16 mouse cellular contexts compared by ENCODE assay signal in genomic region chr17:79501031-79501474, GRCm38 (mm10).
A peak's percentile ranks its signal among the peaks of the same experiment; 100 is the strongest.
DNase-seq lines count a peak whose midpoint lies in the region; ATAC-seq and TF ChIP-seq lines count a peak whose summit lies in the region.
"Had no signal": no experiment of that assay in that cellular context is flagged by ENCODE, and none has a peak within 500 bp of the region (broad histone marks: within the 10 kb centered on the region; RNA-seq: fewer than 3 reads in every experiment).

No protein-coding gene starts in this region.

- no peak overlapping the region for H3K4me2 ChIP-seq in heart, embryonic 12.5 days
- H3K4me2 ChIP-seq: heart, embryonic 15.5 days; lung, embryonic 15.5 days had no signal

- H3K79me3 ChIP-seq in C2C12 (ENCODE audit: low read depth), result no peaks in the 10 kb centered on the region

- TF ChIP-seq POLR2A in brain, embryonic 14.5 days (IDR thresholded peaks at IDR 0.05; ENCODE audit: borderline replicate concordance, extremely low read depth, insufficient read depth, insufficient read length, poor library complexity, severe bottlenecking), result no peak

- DNase-seq in heart, embryonic 10.5 days (ENCODE audit: low spot score), result peak; percentile 36
- peak; percentile 26 for DNase-seq in brain, embryonic 14.5 days (ENCODE audit: low read depth)
- peak; percentile 68 for DNase-seq in hindlimb bud, embryonic 11.5 days (ENCODE audit: extremely low spot score, low read depth, low spot score)
- no peak for DNase-seq in frontal cortex, postnatal 10 days (ENCODE audit: low spot score in 2 of 2)
- DNase-seq in left cerebral cortex, adult 2 months (ENCODE audit: extremely low spot score in 1 of 2, low spot score in 2 of 2), result no peak
- no peak for DNase-seq in gastrocnemius, adult 2 months
- DNase-seq: gastrocnemius, postnatal 25 days; kidney, postnatal 36 days; right cerebral cortex, postnatal 4 days had no signal

- H3K4me1 ChIP-seq in heart, embryonic 10.5 days, result peaks cover 11% of the 10 kb centered on the region; the same call in 1 of the 2 replicates
- peaks cover 20% of the 10 kb centered on the region for H3K4me1 ChIP-seq in heart, embryonic 12.5 days (replicated peaks)

- H3K27ac ChIP-seq in heart, embryonic 10.5 days, result no peak overlapping the region
- no peak overlapping the region for H3K27ac ChIP-seq in heart, embryonic 12.5 days (ENCODE audit: poor library complexity, severe bottlenecking)
- H3K27ac ChIP-seq in left cerebral cortex, adult 2 months, result no peak overlapping the region
- no peak overlapping the region for H3K27ac ChIP-seq in gastrocnemius, adult 2 months
- H3K27ac ChIP-seq: heart, embryonic 15.5 days; lung, embryonic 15.5 days had no signal

- no peak for ATAC-seq in heart, embryonic 12.5 days (ENCODE audit: insufficient number of reproducible peaks, low FRiP score)
- ATAC-seq: activated CD4-positive, CD25-positive, alpha-beta regulatory T cell, adult 4 months; forebrain, embryonic 16.5 days; intestine, embryonic 16.5 days had no signal

- WGBS in heart, embryonic 10.5 days, result 67% methylated on average over 1 of the region's 1 CpGs
- WGBS in heart, embryonic 12.5 days, result 61% methylated on average over 1 of the region's 1 CpGs

- H3K9me3 ChIP-seq in heart, embryonic 10.5 days, result no peaks in the 10 kb centered on the region
- H3K9me3 ChIP-seq in heart, embryonic 12.5 days (replicated peaks), result peaks cover 3% of the 10 kb centered on the region; the same call in 1 of the 2 replicates
- H3K9me3 ChIP-seq: heart, embryonic 15.5 days; lung, embryonic 15.5 days had no signal

- no peaks in the 10 kb centered on the region for H3K79me2 ChIP-seq in C2C12 (ENCODE audit: control insufficient read depth, insufficient read depth)

- intact Hi-C loops in left cerebral cortex, adult 2 months (cut with DNase I), result no loop called here
- intact Hi-C loops in gastrocnemius, adult 2 months (cut with DNase I), result no loop called here

- H3ac ChIP-seq in C2C12 (ENCODE audit: control insufficient read depth, insufficient read length, low read depth), result no peak overlapping the region

- H3K27me3 ChIP-seq in heart, embryonic 10.5 days (ENCODE audit: insufficient read depth, poor library complexity, severe bottlenecking), result no peaks in the 10 kb centered on the region
- H3K27me3 ChIP-seq in heart, embryonic 12.5 days (replicated peaks), result no peaks in the 10 kb centered on the region
- no peaks in the 10 kb centered on the region for H3K27me3 ChIP-seq in C2C12 (ENCODE audit: control insufficient read depth, insufficient read depth, insufficient read length)
- H3K27me3 ChIP-seq: heart, embryonic 15.5 days; lung, embryonic 15.5 days had no signal

- H3K9ac ChIP-seq in heart, embryonic 12.5 days, result no peak overlapping the region
- H3K9ac ChIP-seq: heart, embryonic 15.5 days; lung, embryonic 15.5 days had no signal

- H3K4me3 ChIP-seq in heart, embryonic 10.5 days, result no peak overlapping the region
- no peak overlapping the region for H3K4me3 ChIP-seq in heart, embryonic 12.5 days
- H3K4me3 ChIP-seq in C2C12 (ENCODE audit: insufficient read depth, poor library complexity, severe bottlenecking), result no peak overlapping the region
- H3K4me3 ChIP-seq in left cerebral cortex, adult 2 months, result no peak overlapping the region
- no peak overlapping the region for H3K4me3 ChIP-seq in gastrocnemius, adult 2 months
- H3K4me3 ChIP-seq: heart, embryonic 15.5 days; lung, embryonic 15.5 days had no signal

- no peaks in the 10 kb centered on the region for H3K36me3 ChIP-seq in heart, embryonic 10.5 days
- H3K36me3 ChIP-seq in heart, embryonic 12.5 days, result no peaks in the 10 kb centered on the region
- no peaks in the 10 kb centered on the region for H3K36me3 ChIP-seq in C2C12 (ENCODE audit: control insufficient read depth, insufficient read depth)
- H3K36me3 ChIP-seq: heart, embryonic 15.5 days; lung, embryonic 15.5 days had no signal

- no peak for TF ChIP-seq CTCF in C2C12 (IDR thresholded peaks at IDR 0.05; ENCODE audit: control insufficient read depth, insufficient read depth, insufficient read length)
- no peak for TF ChIP-seq CTCF in brain, embryonic 14.5 days (IDR thresholded peaks at IDR 0.05; ENCODE audit: borderline replicate concordance, extremely low read depth, insufficient read depth, insufficient read length)
- no peak for TF ChIP-seq CTCF in left cerebral cortex, adult 2 months (IDR thresholded peaks at IDR 0.05)
- no peak for TF ChIP-seq CTCF in gastrocnemius, adult 2 months (IDR thresholded peaks at IDR 0.05)

TF ChIP-seq in C2C12, 6 proteins besides CTCF, POLR2A, EP300 and RAD21:
- TF ChIP-seq MYOD1 (IDR thresholded peaks at IDR 0.05; ENCODE audit: control insufficient read depth, insufficient read length, low read depth) (peak; percentile 61), CEBPB (IDR thresholded peaks at IDR 0.05; ENCODE audit: low read depth) (no peak), MAX (IDR thresholded peaks at IDR 0.05) (no peak), FOSL1 (IDR thresholded peaks at IDR 0.05; ENCODE audit: insufficient read depth, low read length, poor library complexity, severe bottlenecking) (no peak), USF1 (IDR thresholded peaks at IDR 0.05; ENCODE audit: low read depth) (no peak), MYOG (IDR thresholded peaks at IDR 0.05; ENCODE audit: control insufficient read depth, extremely low read depth, insufficient read length) (no peak)

Comparison
In these comparisons a context has a peak if more than half of its experiments do, and no peak if none do; other contexts are left out.
1. DNase-seq: peak in heart, embryonic 10.5 days (single experiment), brain, embryonic 14.5 days (single experiment) and hindlimb bud, embryonic 11.5 days (single experiment); none in frontal cortex, postnatal 10 days (0 of 2), left cerebral cortex, adult 2 months (0 of 2) and gastrocnemius, adult 2 months (single experiment).